ENCODE assay signal across 11 mouse cellular contexts in the genomic region with DNA sequence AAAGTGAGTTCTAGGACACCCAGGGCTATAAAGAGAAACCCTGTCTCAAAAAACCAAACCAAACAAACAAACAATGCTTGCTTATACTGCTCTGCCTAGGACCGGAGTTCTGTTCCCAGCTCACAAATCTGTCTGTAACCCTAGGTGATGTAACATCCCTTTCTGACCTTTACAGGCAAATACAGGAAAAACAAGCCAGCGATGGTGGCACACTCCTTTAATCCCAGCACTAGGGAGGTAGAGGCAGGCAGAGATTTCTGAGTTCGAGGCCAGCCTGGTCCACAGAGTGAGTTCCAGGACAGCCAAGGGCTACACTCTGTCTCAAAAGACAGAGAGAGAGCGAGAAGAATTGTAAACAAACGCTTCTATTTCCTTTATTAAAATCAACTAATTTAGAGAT. TPM values are rescaled to one million over a fixed set of nuclear protein-coding genes. Genes with fewer than 3 reads are reported as not detected.
DNase-seq lines count a peak whose midpoint lies in the region; ATAC-seq lines count a peak whose summit lies in the region.
"Had no signal": no experiment of that assay in that cellular context is flagged by ENCODE, and none has a peak within 500 bp of the region (broad histone marks: within the 10 kb centered on the region; RNA-seq: fewer than 3 reads in every experiment).

No protein-coding gene starts in this region.

- 87% methylated on average over 5 of the region's 5 CpGs for WGBS in neural tube, embryonic 11.5 days
- 89% methylated on average over 5 of the region's 5 CpGs for WGBS in limb, embryonic 10.5 days

- H3K36me3 ChIP-seq in neural tube, embryonic 11.5 days (ENCODE audit: control insufficient read depth, insufficient read depth, low read length), result peaks cover 4% of the 10 kb centered on the region
- H3K36me3 ChIP-seq in limb, embryonic 10.5 days, result peaks cover 36% of the 10 kb centered on the region

- H3K27me3 ChIP-seq in neural tube, embryonic 11.5 days (ENCODE audit: control insufficient read depth, insufficient read depth, low read length), result no peaks in the 10 kb centered on the region
- no peaks in the 10 kb centered on the region for H3K27me3 ChIP-seq in limb, embryonic 10.5 days (ENCODE audit: low read depth, poor library complexity, severe bottlenecking)
- H3K27me3 ChIP-seq: CH12.LX had no signal

- no peaks in the 10 kb centered on the region for H3K9me3 ChIP-seq in neural tube, embryonic 11.5 days (ENCODE audit: control insufficient read depth, low read length)
- H3K9me3 ChIP-seq in limb, embryonic 10.5 days (replicated peaks), result no peaks in the 10 kb centered on the region

- no peak overlapping the region for H3K4me3 ChIP-seq in neural tube, embryonic 11.5 days (ENCODE audit: low read depth, low read length)
- H3K4me3 ChIP-seq in limb, embryonic 10.5 days, result peak overlapping the region; percentile 67; the same call in 1 of the 2 replicates

- no peak overlapping the region for H3K9ac ChIP-seq in neural tube, embryonic 11.5 days (ENCODE audit: low read length)

- 0 out of 2 replicates have a peak overlapping the region, but pooled peaks have one; percentile 93 for H3K27ac ChIP-seq in neural tube, embryonic 11.5 days (ENCODE audit: low read depth, low read length)
- no peak overlapping the region; the same call in 1 of the 2 replicates for H3K27ac ChIP-seq in limb, embryonic 10.5 days

- H3K4me2 ChIP-seq in neural tube, embryonic 11.5 days (ENCODE audit: low read depth), result no peak overlapping the region

- H3K4me1 ChIP-seq in neural tube, embryonic 11.5 days (ENCODE audit: control insufficient read depth, insufficient read depth, low read length), result peaks cover 4% of the 10 kb centered on the region; the same call in 1 of the 2 replicates
- H3K4me1 ChIP-seq in limb, embryonic 10.5 days, result peaks cover 20% of the 10 kb centered on the region

- peak; percentile 3 for DNase-seq in embryo, embryonic 10.5 days (ENCODE audit: low spot score)
- no peak for DNase-seq in embryo, embryonic 11 days
- DNase-seq in neural tube, embryonic 11.5 days (ENCODE audit: low spot score), result no peak
- DNase-seq in neural tube, embryonic 10.5 days (ENCODE audit: extremely low spot score, low spot score), result no peak
- DNase-seq in limb, embryonic 10.5 days (ENCODE audit: low spot score), result no peak
- DNase-seq in adrenal gland, postnatal 14 days, result no peak
- DNase-seq in spleen, postnatal 10 days (ENCODE audit: low spot score in 2 of 2), result no peak
- no peak for DNase-seq in spleen, postnatal 4 days (ENCODE audit: low spot score in 2 of 2)
- DNase-seq: gastrocnemius, postnatal 25 days; lung, adult 2 months had no signal

- ATAC-seq in neural tube, embryonic 11.5 days (ENCODE audit: insufficient read depth, low FRiP score, low TSS enrichment), result no peak

RNA-seq across cellular contexts. Expression of gene Zfp383, which starts 0.8 kb away (rescaled TPM):
- polyA plus RNA-seq in neural tube, embryonic 11.5 days (2014; fragmentation: Nextera tagmentation; extraction: Ambion mirVana), result 6.7 and 7.6 TPM in 2 replicates
- 3.4 and 4.7 TPM in 2 replicates for polyA plus RNA-seq in limb, embryonic 10.5 days (2016; fragmentation: Nextera tagmentation; extraction: Ambion mirVana)
- total RNA-seq in adrenal gland, postnatal 14 days (2021), result 4.7 and 6.5 TPM in 2 replicates

RNA-seq across cellular contexts. Expression of gene Zfp27, which starts 0.8 kb away (rescaled TPM):
- polyA plus RNA-seq in neural tube, embryonic 11.5 days (2014; fragmentation: Nextera tagmentation; extraction: Ambion mirVana), result 14.4 and 15.0 TPM in 2 replicates
- 10.4 and 11.9 TPM in 2 replicates for polyA plus RNA-seq in limb, embryonic 10.5 days (2016; fragmentation: Nextera tagmentation; extraction: Ambion mirVana)
- 11.9 and 12.2 TPM in 2 replicates for total RNA-seq in adrenal gland, postnatal 14 days (2021)

RNA-seq across cellular contexts. Expression of gene Zfp74, which starts 46.7 kb away (rescaled TPM):
- polyA plus RNA-seq in neural tube, embryonic 11.5 days (2014; fragmentation: Nextera tagmentation; extraction: Ambion mirVana), result 11.0 and 12.9 TPM in 2 replicates
- 11.5 and 15.9 TPM in 2 replicates for polyA plus RNA-seq in limb, embryonic 10.5 days (2016; fragmentation: Nextera tagmentation; extraction: Ambion mirVana)
- 10.1 and 12.4 TPM in 2 replicates for total RNA-seq in adrenal gland, postnatal 14 days (2021)

RNA-seq across cellular contexts. Expression of gene Zfp420, which starts 47.4 kb away (rescaled TPM):
- 10.7 and 12.2 TPM in 2 replicates for polyA plus RNA-seq in neural tube, embryonic 11.5 days (2014; fragmentation: Nextera tagmentation; extraction: Ambion mirVana)
- polyA plus RNA-seq in limb, embryonic 10.5 days (2016; fragmentation: Nextera tagmentation; extraction: Ambion mirVana), result 7.2 and 10.6 TPM in 2 replicates
- 4.3 TPM in 2 replicates for total RNA-seq in adrenal gland, postnatal 14 days (2021)

RNA-seq across cellular contexts. Expression of gene Zfp940, which starts 53.7 kb away (rescaled TPM):
- 12.3 and 12.4 TPM in 2 replicates for polyA plus RNA-seq in neural tube, embryonic 11.5 days (2014; fragmentation: Nextera tagmentation; extraction: Ambion mirVana)
- polyA plus RNA-seq in limb, embryonic 10.5 days (2016; fragmentation: Nextera tagmentation; extraction: Ambion mirVana), result 8.5 and 8.7 TPM in 2 replicates
- total RNA-seq in adrenal gland, postnatal 14 days (2021), result 1.1 and 3.3 TPM in 2 replicates
